Mouse (Mus musculus): Measurements from ENCODE around the gene Stk38.
A peak's percentile ranks its signal among the peaks of the same experiment; 100 is the strongest.

- TF ChIP-seq CTCF (conservative IDR thresholded peaks at IDR 0.05 in 1 of 2, IDR thresholded peaks at IDR 0.05 in 1 of 2; ENCODE audit: low read depth in 2 of 2, low read length in 2 of 2) = no peak
- TF ChIP-seq POLR2A (IDR thresholded peaks at IDR 0.05; ENCODE audit: low read depth, low read length) = no peak
- no peak for TF ChIP-seq MEF2A (IDR thresholded peaks at IDR 0.05; ENCODE audit: borderline replicate concordance, low read depth, low read length)
- TF ChIP-seq IRF4 (IDR thresholded peaks at IDR 0.05; ENCODE audit: low read depth, low read length) = no peak
- no peak for TF ChIP-seq ZKSCAN1 (IDR thresholded peaks at IDR 0.05; ENCODE audit: borderline replicate concordance, low read depth, low read length)
- TF ChIP-seq PAX5 (IDR thresholded peaks at IDR 0.05; ENCODE audit: low read length) = no peak
- TF ChIP-seq HCFC1 (IDR thresholded peaks at IDR 0.05; ENCODE audit: low read depth, low read length) = no peak
- no peak for TF ChIP-seq TCF12 (IDR thresholded peaks at IDR 0.05; ENCODE audit: low read depth, low read length)
- TF ChIP-seq USF2 (conservative IDR thresholded peaks at IDR 0.05; ENCODE audit: low read depth, low read length) = no peak
- TF ChIP-seq GABPA (IDR thresholded peaks at IDR 0.05; ENCODE audit: insufficient replicate concordance, low read depth, low read length) = no peak
- no peak for TF ChIP-seq SIN3A (IDR thresholded peaks at IDR 0.05; ENCODE audit: low read length)
- TF ChIP-seq ZNF384 (IDR thresholded peaks at IDR 0.05; ENCODE audit: low read depth, low read length) = peak; percentile 88
Observed at GRCm38 (mm10) chr17:29003740-29004139, 4.1 kb downstream of the Stk38 start.

All from CH12.LX (cell line).